Mouse (Mus musculus) CD8-positive naive resting alpha-beta T cell, adult 57 days (primary cell): ENCODE data around the gene Runx2. TPM values are rescaled to one million over a fixed set of nuclear protein-coding genes. Genes with fewer than 3 reads are reported as not detected.

Source experiments
- total RNA-seq: library from RNA; stranded (reverse); gene quantifications from one replicate; pipeline ENCODE4 v1.2.4, GENCODE M21; 2023

The Runx2 gene
- total RNA-seq, result 4.3 TPM

DNA sequence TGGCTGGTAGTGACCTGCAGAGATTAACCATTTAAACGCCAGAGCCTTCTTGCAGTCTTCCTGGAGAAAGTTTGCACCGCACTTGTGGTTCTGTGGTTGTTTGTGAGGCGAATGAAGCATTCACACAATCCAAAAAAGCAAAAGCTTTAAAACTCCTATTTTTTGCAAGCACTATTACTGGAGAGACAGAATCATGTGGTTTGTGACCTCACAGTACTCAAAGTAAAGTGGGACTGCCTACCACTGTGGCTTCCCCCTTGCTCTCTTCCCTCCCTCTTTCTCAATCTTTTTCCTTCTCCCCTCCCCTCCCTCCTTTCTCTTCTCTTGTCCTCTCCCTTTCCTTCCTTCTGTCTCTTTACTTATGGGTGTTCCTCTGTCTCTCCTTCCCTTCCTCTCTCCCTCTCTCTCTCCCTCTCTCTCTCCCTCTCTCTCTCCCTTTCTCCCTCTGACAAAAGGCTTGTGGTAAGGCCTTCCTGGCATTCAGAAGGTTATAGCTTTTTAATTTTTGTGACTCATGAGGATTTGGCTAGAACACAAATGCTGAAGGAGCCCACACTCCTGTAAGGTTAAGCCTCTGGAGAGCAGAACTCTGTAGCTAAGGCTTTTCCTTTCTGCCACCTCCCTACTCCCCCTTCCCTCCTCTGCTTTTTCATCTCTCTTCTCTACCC, at the start of gene Runx2:
TSS of gene Runx2 (minus strand) at position 290 of the 668 bp plus-strand sequence.

DNA sequence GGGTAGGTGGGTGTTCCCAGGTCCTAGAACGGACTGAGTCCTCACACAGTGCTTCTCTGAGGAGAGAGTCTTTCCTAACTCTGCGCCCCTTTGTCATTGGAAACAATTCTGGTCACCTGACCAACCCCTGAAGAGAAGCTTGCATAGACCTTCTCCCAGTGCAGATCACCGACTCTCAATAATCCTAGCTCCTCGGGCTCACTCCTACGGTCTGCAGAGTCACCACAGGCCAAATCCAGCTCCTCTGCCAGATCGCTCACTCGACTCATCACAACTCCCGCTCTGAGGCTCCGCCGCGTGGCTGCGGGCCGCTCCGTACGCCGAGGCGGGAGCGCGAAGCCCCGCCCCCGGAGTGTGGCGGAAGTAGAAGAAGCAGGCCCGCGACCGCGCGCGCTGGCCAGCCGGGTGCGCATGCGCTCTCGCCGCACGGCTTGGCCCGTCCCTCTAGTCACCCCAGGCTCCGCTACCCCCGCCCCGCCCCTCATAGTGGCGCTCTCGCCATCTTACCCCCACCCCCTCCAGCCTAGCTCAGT, 37.8 kb downstream of the Runx2 start, which contains the start of gene Supt3:
TSS of gene Supt3 (plus strand) at position 415 of the 533 bp plus-strand sequence.

Other genes starting within 250 kb of the Runx2 start
- 16.2 TPM for gene Supt3, start 37.6 kb downstream of the Runx2 start, total RNA-seq